Mouse (Mus musculus): ENCODE measurements at regions not wholly inside any gene's neighbourhood (a gene's known extent, or its start where the extent isn't known, plus 50 kb on each side); places are given as distances from the start of the nearest gene placed in this dataset.
A peak's percentile ranks its signal among the peaks of the same experiment; 100 is the strongest.

DNA sequence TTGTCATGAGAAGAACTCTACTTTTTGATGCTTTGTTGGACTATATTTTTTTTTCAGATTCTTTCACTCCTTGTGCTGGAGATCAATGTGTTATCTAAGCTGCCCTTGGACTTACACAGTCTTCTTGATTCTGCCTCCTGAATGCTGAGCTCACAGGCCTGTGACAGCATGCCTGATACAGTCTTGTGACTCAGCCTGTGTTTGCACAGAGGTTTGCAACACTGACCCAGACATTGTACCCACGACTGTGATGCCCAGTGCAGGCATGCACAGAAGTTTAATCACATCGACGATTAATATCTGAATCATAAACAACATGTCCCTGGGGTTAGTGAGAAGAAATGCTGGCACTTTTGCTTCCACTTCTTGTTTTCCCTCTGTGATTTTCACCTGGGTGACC, 322.0 kb upstream of the Itga1 start:
- TF ChIP-seq CTCF (IDR thresholded peaks at IDR 0.05; ENCODE audit: borderline replicate concordance, extremely low read depth, insufficient read depth, insufficient read length) (no peak), POLR2A (IDR thresholded peaks at IDR 0.05; ENCODE audit: borderline replicate concordance, extremely low read depth, insufficient read depth, insufficient read length, poor library complexity, severe bottlenecking) (no peak)
- no peak for DNase-seq (ENCODE audit: low read depth)

DNA sequence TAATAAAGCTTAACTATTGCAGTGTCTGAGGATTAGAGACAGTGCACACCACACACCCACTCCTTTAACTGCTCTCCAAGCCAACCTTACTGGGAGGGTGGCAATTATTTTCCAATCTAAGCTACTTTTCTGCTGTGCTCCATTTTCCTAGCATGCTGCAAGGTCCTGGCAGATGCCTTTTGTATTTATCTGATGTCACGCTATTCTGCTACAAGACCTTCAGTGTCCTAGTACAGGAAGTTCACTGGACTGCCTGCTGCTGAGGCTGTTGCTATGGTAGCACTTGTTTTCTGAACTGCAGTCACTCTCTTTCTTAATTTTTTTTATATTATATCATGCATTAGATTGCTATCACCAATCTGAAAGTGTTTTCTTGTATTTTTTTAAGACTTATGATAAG, 319.7 kb upstream of the Itga1 start:
- peak; percentile 68 for DNase-seq (ENCODE audit: low read depth)
- no peak for TF ChIP-seq POLR2A (IDR thresholded peaks at IDR 0.05; ENCODE audit: borderline replicate concordance, extremely low read depth, insufficient read depth, insufficient read length, poor library complexity, severe bottlenecking)
- no peak for TF ChIP-seq CTCF (IDR thresholded peaks at IDR 0.05; ENCODE audit: borderline replicate concordance, extremely low read depth, insufficient read depth, insufficient read length)

- TF ChIP-seq CTCF (IDR thresholded peaks at IDR 0.05; ENCODE audit: borderline replicate concordance, extremely low read depth, insufficient read depth, insufficient read length) (no peak), POLR2A (IDR thresholded peaks at IDR 0.05; ENCODE audit: borderline replicate concordance, extremely low read depth, insufficient read depth, insufficient read length, poor library complexity, severe bottlenecking) (no peak)
- DNase-seq (ENCODE audit: low read depth) = peak; percentile 49
These were observed 316.1 kb upstream of the Itga1 start for GRCm38 (mm10) chr13:115417829-115418228.

- DNase-seq (ENCODE audit: low read depth) = peak; percentile 61
- TF ChIP-seq POLR2A (IDR thresholded peaks at IDR 0.05; ENCODE audit: borderline replicate concordance, extremely low read depth, insufficient read depth, insufficient read length, poor library complexity, severe bottlenecking) (no peak), CTCF (IDR thresholded peaks at IDR 0.05; ENCODE audit: borderline replicate concordance, extremely low read depth, insufficient read depth, insufficient read length) (no peak)
These were observed 312.2 kb upstream of the Itga1 start for GRCm38 (mm10) chr13:115413721-115414531.

- no peak for DNase-seq (ENCODE audit: low read depth)
- TF ChIP-seq POLR2A (IDR thresholded peaks at IDR 0.05; ENCODE audit: borderline replicate concordance, extremely low read depth, insufficient read depth, insufficient read length, poor library complexity, severe bottlenecking) (no peak), CTCF (IDR thresholded peaks at IDR 0.05; ENCODE audit: borderline replicate concordance, extremely low read depth, insufficient read depth, insufficient read length) (no peak)
These were observed 304.2 kb upstream of the Itga1 start for GRCm38 (mm10) chr13:115405916-115406315.

DNA sequence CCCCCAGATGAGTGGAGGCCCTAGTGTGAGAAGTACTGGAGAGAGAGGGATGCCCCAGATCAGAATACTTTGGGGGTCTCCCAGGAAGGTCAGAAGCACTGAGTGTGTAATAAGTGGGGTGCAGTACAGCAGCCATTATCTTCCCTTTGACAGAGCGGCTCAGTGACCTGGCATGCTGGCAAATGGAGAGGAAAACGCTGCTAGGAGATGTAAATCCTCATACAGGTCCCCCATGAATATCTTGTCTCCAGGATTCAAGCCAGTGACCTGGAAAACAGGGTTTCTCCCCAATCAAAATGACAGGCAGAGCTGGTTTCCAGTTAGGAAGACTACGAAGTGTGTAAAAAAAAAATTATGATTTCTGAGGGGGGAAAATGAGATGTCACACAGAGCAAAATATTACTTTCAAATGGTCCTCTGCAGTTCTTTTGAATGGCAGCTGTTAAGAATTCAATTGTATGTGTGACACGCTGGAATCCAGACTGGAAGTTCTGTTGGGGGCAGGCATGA, 299.0 kb upstream of the Itga1 start:
- no peak for TF ChIP-seq POLR2A (IDR thresholded peaks at IDR 0.05; ENCODE audit: borderline replicate concordance, extremely low read depth, insufficient read depth, insufficient read length, poor library complexity, severe bottlenecking)
- TF ChIP-seq CTCF (IDR thresholded peaks at IDR 0.05; ENCODE audit: borderline replicate concordance, extremely low read depth, insufficient read depth, insufficient read length) = no peak
- peak; percentile 70 for DNase-seq (ENCODE audit: low read depth)

DNA sequence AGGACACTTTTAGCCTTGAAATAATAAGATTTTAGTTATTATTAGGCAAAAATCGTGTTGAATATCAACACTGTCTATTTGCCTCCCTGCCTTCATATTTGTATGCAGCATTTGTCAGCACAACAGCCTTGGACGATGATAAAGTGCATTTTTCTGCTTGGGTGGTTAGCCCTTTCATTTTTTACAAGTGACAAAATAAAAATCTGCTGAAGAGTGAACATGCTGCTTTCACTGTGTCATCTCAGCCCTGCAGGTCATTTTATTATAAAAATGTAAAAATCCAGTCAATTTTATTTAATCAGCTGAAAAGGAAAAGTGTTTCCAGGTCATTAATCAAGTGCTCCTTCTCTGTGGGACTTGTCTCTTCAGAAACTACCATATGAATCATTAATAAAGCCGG, 277.9 kb upstream of the Itga1 start:
- DNase-seq (ENCODE audit: low read depth) = peak; percentile 42
- TF ChIP-seq CTCF (IDR thresholded peaks at IDR 0.05; ENCODE audit: borderline replicate concordance, extremely low read depth, insufficient read depth, insufficient read length) (no peak), POLR2A (IDR thresholded peaks at IDR 0.05; ENCODE audit: borderline replicate concordance, extremely low read depth, insufficient read depth, insufficient read length, poor library complexity, severe bottlenecking) (no peak)

GRCm38 (mm10) chr13:115376180-115376880, 274.6 kb upstream of the Itga1 start:
- TF ChIP-seq POLR2A (IDR thresholded peaks at IDR 0.05; ENCODE audit: borderline replicate concordance, extremely low read depth, insufficient read depth, insufficient read length, poor library complexity, severe bottlenecking) = no peak
- no peak for TF ChIP-seq CTCF (IDR thresholded peaks at IDR 0.05; ENCODE audit: borderline replicate concordance, extremely low read depth, insufficient read depth, insufficient read length)
- DNase-seq (ENCODE audit: low read depth) = peak; percentile 5

- peak; percentile 23 for DNase-seq (ENCODE audit: low read depth)
- TF ChIP-seq POLR2A (IDR thresholded peaks at IDR 0.05; ENCODE audit: borderline replicate concordance, extremely low read depth, insufficient read depth, insufficient read length, poor library complexity, severe bottlenecking) = no peak
- TF ChIP-seq CTCF (IDR thresholded peaks at IDR 0.05; ENCODE audit: borderline replicate concordance, extremely low read depth, insufficient read depth, insufficient read length) = no peak
These were observed 259.7 kb upstream of the Itga1 start for GRCm38 (mm10) chr13:115361457-115361856.

- TF ChIP-seq POLR2A (IDR thresholded peaks at IDR 0.05; ENCODE audit: borderline replicate concordance, extremely low read depth, insufficient read depth, insufficient read length, poor library complexity, severe bottlenecking) (no peak), CTCF (IDR thresholded peaks at IDR 0.05; ENCODE audit: borderline replicate concordance, extremely low read depth, insufficient read depth, insufficient read length) (no peak)
- peak; percentile 36 for DNase-seq (ENCODE audit: low read depth)
These were observed 245.2 kb upstream of the Itga1 start for GRCm38 (mm10) chr13:115347022-115347398.

DNA sequence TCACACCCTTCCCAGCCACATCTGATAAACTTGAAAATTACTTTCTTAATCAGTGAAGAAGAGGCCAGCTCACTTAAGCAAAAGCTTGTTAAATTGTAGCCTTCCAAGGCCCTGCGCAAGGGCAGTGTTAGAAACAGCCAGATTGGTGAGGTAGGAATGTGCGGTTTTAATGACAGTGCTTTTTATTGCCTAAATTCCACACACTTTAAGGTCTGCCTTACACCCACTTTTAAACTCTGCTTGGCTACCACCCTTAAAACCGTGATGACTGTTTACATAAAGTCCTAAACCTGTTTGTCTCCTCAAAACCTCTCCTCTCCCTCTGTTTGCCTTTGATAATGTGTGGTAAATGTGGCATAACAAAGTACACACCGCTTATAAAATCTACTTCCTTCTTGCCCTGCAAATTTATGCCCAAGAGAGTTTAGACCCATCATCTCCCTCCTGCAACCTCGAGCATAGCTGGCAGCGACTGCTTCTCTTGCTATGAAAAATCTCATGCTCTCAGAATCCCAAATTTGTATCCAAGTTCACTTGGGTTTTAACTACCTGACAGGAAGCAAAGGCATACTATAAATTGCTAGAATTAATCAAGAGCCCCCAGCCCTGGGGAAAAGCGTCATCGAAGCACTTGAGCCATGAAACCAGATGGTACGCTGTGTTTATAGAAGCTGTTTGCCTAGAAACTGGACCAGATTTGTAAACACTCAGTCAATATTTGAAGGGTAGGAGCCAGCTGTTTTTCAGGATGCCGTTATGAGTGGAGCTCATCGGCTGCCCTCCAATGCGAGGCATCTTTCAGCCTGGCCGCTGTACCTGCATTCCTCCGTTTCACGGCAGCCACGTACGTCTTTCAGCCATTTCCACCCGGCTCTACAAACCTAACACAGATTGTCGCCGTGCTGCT, 244.6 kb upstream of the Itga1 start:
- TF ChIP-seq CTCF (IDR thresholded peaks at IDR 0.05; ENCODE audit: borderline replicate concordance, extremely low read depth, insufficient read depth, insufficient read length) (no peak), POLR2A (IDR thresholded peaks at IDR 0.05; ENCODE audit: borderline replicate concordance, extremely low read depth, insufficient read depth, insufficient read length, poor library complexity, severe bottlenecking) (no peak)
- peak; percentile 53 for DNase-seq (ENCODE audit: low read depth)

Measured in brain, embryonic 14.5 days (tissue).